Mouse (Mus musculus): ENCODE measurements at regions not wholly inside any gene's neighbourhood (a gene's known extent, or its start where the extent isn't known, plus 50 kb on each side); places are given as distances from the start of the nearest gene placed in this dataset.

- TF ChIP-seq POLR2A (IDR thresholded peaks at IDR 0.05; ENCODE audit: low read depth, low read length) (no peak), CTCF (IDR thresholded peaks at IDR 0.05; ENCODE audit: extremely low read depth, insufficient read length, insufficient replicate concordance, low read depth, low read length) (no peak)
Measured at GRCm38 (mm10) chr4:84011941-84012340, 486.6 kb downstream of the Ccdc171 start.

All from small intestine, adult 2 months (tissue).